Mouse (Mus musculus): ENCODE results near the gene Tent5a. TPM values are rescaled to one million over a fixed set of nuclear protein-coding genes. Genes with fewer than 3 reads are reported as not detected.

Tent5a gene
- total RNA-seq (2021) = 1 to 10 TPM; 2.2 to 3.1 TPM
- long read RNA-seq, experiment 1, partial matches to known transcripts = 0 of 1 reads
- long read RNA-seq, experiment 1, other reads (novel, unspliced or antisense) = 1 of 1 reads
- long read RNA-seq, experiment 2, full-length matches to known transcripts = 2 of 2 reads
- long read RNA-seq, experiment 2, partial matches to known transcripts = 0 of 2 reads
- long read RNA-seq, experiment 2, other reads (novel, unspliced or antisense) = 0 of 2 reads

- peak; percentile 57 to 62 for DNase-seq (ENCODE audit: low spot score in 2 of 2)
- intact Hi-C loops (cut with DNase I) = loop anchor here (5.0 to 10.0 kb wide), 4 partner anchors 860 to 1370 kb away; no protein-coding TSS in a partner anchor
Measured at GRCm38 (mm10) chr9:85327242-85328211, at the start of gene Tent5a. Gene Tent5a (minus strand): TSS chr9:85327348.

GRCm38 (mm10) chr9:85376643-85377307 lies 49.6 kb upstream of the Tent5a start:
- no peak for DNase-seq (ENCODE audit: low spot score in 2 of 2)
- intact Hi-C loops (cut with DNase I) = no loop called here

- intact Hi-C loops (cut with DNase I) = no loop called here
- no peak for DNase-seq (ENCODE audit: low spot score in 2 of 2)
Measured at GRCm38 (mm10) chr9:85375152-85375551, 48.0 kb upstream of the Tent5a start.

GRCm38 (mm10) chr9:85372034-85372433 lies 44.9 kb upstream of the Tent5a start:
- intact Hi-C loops (cut with DNase I) = no loop called here
- DNase-seq (ENCODE audit: low spot score in 2 of 2) = no peak

GRCm38 (mm10) chr9:85369512-85369911 lies 42.4 kb upstream of the Tent5a start:
- no peak for DNase-seq (ENCODE audit: low spot score in 2 of 2)
- intact Hi-C loops (cut with DNase I) = no loop called here

DNA sequence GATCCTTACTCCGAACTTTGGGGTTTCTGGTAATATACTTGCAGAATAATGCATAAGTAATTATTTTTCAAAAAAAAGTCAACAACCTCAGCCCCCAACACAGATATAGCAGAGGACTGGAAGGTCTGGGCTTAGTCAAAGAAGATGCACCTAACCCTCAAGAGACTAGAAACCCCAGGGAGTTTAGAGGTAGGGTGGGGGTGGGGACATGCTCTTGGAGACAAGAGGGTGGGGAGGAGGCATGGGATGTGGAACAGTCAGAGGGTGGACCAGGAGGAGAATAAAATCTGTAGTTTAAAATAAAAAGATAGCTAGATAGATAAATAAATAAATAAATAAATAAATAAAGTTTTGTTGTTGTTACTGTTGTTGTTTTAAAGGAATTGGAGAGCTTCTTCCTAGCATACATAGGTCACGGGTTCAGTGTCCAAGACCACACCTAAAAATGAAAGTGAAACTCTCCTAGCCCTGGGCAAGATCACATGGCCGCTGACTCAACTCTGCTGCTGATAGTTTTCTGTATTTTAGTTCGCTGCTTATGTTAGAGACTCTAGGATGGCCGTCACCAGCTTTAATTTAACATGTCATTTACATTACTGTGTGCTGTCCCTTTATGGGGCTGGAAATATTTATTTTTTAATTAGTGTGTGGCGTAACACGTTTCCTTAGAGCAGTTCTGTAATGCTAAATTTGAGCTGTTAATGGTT lies 30.2 kb upstream of the Tent5a start:
- no peak for DNase-seq (ENCODE audit: low spot score in 2 of 2)
- intact Hi-C loops (cut with DNase I) = no loop called here

DNA sequence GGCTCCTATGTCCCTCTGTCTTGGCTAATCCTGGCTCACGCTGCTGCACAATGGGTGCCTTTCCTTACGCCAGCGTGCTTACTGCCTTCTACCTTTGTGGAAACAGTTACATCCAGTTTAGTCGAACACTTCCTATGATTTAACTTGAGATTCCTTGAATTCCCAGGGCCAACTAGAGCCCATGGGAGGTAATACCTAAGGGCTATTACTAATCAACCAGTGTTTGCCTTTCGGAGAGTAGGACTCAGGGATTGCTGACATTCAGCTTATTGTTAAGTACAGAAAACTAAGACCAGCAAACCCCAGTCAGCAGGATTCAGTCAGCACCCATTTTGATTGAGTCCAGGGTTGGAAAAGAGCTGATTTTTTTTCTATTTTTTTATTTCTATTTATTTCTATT lies 28.4 kb upstream of the Tent5a start:
- intact Hi-C loops (cut with DNase I) = no loop called here

DNA sequence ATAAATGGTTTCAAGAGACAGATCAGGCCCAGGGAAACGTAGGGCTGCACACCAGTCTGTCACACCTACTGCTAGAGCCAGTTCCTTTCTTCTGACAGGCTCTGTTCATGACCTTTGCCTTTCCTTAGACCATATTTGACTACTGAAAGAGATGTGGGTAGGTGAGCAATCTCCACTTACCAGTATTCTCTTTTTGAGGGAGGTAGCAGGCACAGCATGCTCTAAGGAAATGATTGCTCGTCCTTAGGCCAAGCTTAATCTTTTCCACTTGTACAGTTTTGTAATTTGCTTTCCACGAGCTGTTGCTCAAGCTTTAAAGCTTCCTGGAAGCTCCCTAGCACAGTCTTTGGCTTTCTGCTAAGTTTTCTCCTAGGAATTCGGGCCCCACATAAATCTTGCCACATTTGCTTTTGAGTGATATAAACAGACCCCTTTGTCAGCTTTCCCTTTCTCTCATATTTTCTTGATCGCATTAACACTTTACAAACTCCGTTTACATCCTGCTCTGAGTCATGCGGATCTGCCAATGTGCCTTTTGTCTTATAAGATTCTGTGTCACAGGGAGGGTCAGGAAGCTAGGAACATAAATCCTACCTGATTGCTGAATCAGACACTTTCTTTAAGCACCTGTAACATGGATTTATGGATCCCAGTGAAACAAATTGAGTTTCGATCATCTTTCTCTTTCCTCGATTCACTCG lies 20.8 kb upstream of the Tent5a start:
- intact Hi-C loops (cut with DNase I) = no loop called here
- DNase-seq (ENCODE audit: low spot score in 2 of 2) = no peak

More for the DNA sequence above, 28.4 kb upstream of the Tent5a start:
- no peak for DNase-seq (ENCODE audit: low spot score in 2 of 2)

DNA sequence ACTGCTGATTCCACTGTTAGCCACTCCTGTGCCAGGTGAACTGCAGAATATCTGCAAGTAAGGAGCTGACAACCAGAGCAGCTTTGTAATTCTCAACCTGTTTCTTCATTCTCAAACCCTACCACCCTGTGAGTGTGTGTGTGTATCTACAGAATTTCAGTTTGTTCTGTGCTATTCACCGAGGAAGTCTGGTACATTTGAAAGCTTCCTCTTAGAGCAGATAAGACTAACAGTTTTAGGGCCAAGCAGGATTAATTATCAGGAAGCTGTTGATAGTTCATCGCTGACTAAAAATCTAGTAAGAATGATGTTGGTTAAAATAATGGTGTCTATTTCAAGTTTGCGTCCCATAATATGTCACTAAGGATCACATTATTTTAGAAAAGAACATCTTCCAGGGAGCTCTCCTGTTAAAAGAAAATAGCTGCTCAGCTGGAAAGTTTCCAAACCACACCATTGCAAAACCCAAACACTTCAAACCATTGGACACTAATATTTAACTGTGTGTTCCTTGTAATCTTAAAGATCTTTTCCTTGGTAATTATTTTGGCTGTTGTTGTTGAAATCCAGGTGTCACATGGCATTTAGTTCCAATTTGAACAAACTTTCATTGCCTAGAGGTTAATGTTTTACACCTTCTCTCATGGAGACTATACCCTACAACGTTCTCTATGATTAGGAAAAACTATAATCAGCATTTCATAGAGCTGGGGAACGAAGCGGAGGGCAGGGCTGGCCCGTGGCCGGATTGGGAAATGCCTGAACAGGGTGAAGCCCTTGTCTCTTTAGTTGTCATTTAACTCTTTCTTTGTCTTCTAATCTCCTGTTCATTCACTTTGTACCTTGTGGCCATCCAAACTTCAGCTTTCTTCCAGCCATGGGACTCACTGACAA lies 16.0 kb upstream of the Tent5a start:
- intact Hi-C loops (cut with DNase I) = no loop called here
- DNase-seq (ENCODE audit: low spot score in 2 of 2) = no peak

- DNase-seq (ENCODE audit: low spot score in 2 of 2) = peak in 1 of 2 experiments; percentile 9
- intact Hi-C loops (cut with DNase I) = no loop called here
Measured at GRCm38 (mm10) chr9:85340303-85340702, 13.2 kb upstream of the Tent5a start.

DNA sequence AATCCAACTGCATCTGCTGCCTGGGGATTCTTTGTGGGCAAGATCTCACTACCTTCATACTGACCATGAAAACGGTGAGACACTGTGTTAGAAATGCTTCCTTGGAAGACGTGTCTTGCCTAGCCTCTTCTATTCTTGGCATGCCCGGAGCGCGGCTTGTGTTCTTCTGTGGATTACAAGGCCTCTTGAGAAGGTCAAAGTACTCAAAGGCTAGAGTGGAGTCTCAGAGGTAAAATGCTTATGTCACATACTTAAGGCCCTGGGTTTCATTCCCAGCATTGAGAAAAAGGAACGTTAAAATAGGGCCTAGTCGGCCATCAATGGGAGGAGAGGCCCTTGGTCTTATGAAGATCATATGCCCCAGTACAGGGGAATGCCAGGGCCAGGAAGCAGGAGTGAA lies 8.9 kb upstream of the Tent5a start:
- intact Hi-C loops (cut with DNase I) = no loop called here
- DNase-seq (ENCODE audit: low spot score in 2 of 2) = no peak

- no peak for DNase-seq (ENCODE audit: low spot score in 2 of 2)
- intact Hi-C loops (cut with DNase I) = no loop called here
Measured at GRCm38 (mm10) chr9:85331521-85331920, 4.4 kb upstream of the Tent5a start.

- intact Hi-C loops (cut with DNase I) = loop anchor here (5.0 to 10.0 kb wide), 4 partner anchors 861 to 1371 kb away; no protein-coding TSS in a partner anchor
- peak; percentile 82 to 87 for DNase-seq (ENCODE audit: low spot score in 2 of 2)
Measured at GRCm38 (mm10) chr9:85328259-85328658, 1.1 kb upstream of the Tent5a start.

DNA sequence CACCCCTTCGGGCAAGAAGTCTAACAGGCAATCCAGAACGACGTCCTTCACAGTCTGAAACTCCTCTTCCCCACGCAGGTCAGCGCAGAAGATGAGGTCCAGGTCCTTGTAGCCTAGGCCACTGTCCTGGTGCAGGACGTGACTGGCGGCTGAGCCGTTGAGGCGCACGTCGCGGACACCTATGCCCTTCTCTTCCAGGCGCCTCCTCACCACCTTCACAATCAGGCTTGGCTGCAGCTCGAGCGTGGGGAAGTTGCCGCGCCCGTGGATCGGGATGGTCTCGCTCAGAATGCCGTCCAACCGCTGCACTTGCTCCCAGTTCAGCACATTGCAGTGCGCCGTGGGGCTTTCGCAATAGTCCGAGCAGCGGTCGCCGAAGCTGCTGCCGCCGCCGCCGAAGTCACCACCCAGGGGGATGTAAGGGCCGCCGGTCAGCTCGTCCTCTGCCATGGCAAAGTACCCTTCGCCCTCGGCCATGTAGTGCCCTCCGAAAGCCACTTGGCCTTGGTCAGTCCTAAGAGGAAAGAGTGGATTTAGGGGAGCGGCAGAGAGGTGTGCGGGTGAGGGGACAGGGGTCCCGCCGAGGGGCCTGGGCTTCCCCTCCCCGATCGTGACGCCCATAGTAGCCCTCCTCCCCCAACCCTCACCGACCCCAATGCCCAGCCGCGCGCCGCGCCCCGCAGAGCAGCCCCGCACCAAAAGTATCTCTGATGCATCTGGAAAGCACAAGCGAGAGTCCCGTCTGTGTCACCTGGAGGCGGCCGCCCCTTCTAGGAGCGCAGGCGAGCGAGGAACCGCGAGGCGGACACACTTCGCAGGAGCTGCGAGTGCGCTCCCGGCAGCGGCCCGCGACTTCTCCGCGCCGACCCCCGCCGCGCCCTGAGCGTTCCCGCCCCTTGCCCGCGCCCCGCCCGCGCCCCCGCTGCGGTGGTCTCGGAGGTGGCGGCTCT lies 581 bp downstream of the Tent5a start:
- peak; percentile 6 to 17 for DNase-seq (ENCODE audit: low spot score in 2 of 2)
- intact Hi-C loops (cut with DNase I) = loop anchor here (5.0 to 10.0 kb wide), 4 partner anchors 859 to 1369 kb away; no protein-coding TSS in a partner anchor

- intact Hi-C loops (cut with DNase I) = loop anchor here (5.0 to 10.0 kb wide), 4 partner anchors 858 to 1368 kb away; no protein-coding TSS in a partner anchor
- no peak for DNase-seq (ENCODE audit: low spot score in 2 of 2)
Measured at GRCm38 (mm10) chr9:85325201-85325868, 1.8 kb downstream of the Tent5a start.

All from left cerebral cortex, postnatal 14 days (tissue).